ENCODE assay signal across 13 mouse cellular contexts in the genomic region with DNA sequence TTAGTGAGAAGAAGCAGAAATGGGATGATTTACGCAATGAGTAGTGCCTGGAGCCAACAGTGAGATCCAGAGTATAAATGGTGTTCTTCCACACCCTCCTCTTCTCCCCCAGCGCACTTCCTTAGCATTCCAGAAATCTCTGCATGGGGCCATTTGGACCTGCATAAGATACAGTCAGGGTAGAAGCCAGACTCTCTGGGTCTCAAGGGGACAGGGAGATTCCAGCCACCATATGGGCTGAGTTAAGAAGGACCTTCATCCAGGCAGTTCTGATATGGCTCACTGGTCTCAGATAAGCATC.
"Had no signal": no experiment of that assay in that cellular context is flagged by ENCODE, and none has a peak within 500 bp of the region (broad histone marks: within the 10 kb centered on the region; RNA-seq: fewer than 3 reads in every experiment).

No protein-coding gene starts in this region.

- H3K9ac ChIP-seq: limb, embryonic 15.5 days; liver, embryonic 12.5 days; midbrain, embryonic 13.5 days; neural tube, embryonic 15.5 days had no signal

- H3K27ac ChIP-seq: kidney, postnatal 0 days; limb, embryonic 15.5 days; liver, embryonic 12.5 days; midbrain, embryonic 13.5 days; neural tube, embryonic 15.5 days; stomach, postnatal 0 days had no signal

- H3K4me2 ChIP-seq: limb, embryonic 15.5 days; liver, embryonic 12.5 days; midbrain, embryonic 13.5 days; neural tube, embryonic 15.5 days had no signal

- H3K9me3 ChIP-seq: limb, embryonic 15.5 days; liver, embryonic 12.5 days; midbrain, embryonic 13.5 days; neural tube, embryonic 15.5 days had no signal

- H3K4me1 ChIP-seq: limb, embryonic 15.5 days; liver, embryonic 12.5 days; midbrain, embryonic 13.5 days had no signal

- H3K4me3 ChIP-seq: limb, embryonic 15.5 days; liver, embryonic 12.5 days; midbrain, embryonic 13.5 days; myocyte; neural tube, embryonic 15.5 days had no signal

- ATAC-seq: intestine, embryonic 16.5 days; liver, embryonic 12.5 days; midbrain, embryonic 13.5 days had no signal

- DNase-seq: layer of hippocampus, adult 9-11 months; layer of hippocampus, postnatal 36 days; right cerebral cortex, adult 18-20 months; right cerebral cortex, postnatal 25 days; thymus, postnatal 4 days had no signal

- H3K36me3 ChIP-seq: limb, embryonic 15.5 days; liver, embryonic 12.5 days; midbrain, embryonic 13.5 days; neural tube, embryonic 15.5 days had no signal

- H3K27me3 ChIP-seq: limb, embryonic 15.5 days; liver, embryonic 12.5 days; midbrain, embryonic 13.5 days; neural tube, embryonic 15.5 days had no signal
